Mouse (Mus musculus) ovary, postnatal 10 days (tissue): ENCODE data around the gene Kdm4a.

Experiments
- DNase-seq: peaks from one replicate; pipeline ENCODE4 v3.0.0; 2022; ENCODE audit warnings: low spot score

Kdm4a gene

DNA sequence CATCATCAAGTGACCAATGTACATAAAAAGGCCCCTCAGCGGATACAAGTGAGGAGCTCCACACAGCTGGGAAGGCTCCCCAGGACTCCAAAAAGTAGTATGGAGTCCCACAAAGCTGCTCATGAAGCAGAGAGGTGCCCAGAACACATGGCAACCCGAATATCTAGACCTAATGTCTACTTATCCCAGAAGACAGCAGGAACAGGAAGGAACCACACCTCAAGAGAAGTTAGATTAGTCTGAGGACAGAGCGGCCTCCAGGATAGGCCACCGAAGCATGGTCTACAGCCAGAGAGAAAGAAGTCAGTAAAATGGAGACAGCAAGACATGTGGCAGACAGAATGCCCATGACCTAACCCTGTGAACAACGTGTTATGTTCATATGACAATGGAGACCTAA lies 25.0 kb downstream of the Kdm4a start:
- no peak for DNase-seq

GRCm38 (mm10) chr4:118152020-118152785 lies 27.6 kb downstream of the Kdm4a start:
- no peak for DNase-seq

DNA sequence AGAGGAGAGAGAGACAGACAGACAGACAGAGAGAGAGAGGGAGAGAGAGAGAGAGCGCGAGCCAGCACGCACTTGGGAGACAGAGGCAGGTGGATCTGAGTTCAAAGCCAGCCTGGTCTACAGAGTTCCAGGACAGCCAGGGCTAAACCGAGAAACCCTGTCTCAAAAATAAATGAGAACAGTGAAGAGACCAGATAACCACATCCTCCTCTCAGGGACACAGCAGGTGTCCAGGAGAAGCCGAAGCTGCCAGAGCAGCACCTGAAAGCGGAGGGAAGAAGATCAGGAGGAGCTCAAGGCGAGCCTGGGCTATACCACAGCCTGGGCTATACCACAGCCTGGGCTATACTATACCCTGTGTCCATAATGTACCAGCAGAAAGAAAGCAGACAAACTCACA lies 29.0 kb downstream of the Kdm4a start:
- no peak for DNase-seq

DNA sequence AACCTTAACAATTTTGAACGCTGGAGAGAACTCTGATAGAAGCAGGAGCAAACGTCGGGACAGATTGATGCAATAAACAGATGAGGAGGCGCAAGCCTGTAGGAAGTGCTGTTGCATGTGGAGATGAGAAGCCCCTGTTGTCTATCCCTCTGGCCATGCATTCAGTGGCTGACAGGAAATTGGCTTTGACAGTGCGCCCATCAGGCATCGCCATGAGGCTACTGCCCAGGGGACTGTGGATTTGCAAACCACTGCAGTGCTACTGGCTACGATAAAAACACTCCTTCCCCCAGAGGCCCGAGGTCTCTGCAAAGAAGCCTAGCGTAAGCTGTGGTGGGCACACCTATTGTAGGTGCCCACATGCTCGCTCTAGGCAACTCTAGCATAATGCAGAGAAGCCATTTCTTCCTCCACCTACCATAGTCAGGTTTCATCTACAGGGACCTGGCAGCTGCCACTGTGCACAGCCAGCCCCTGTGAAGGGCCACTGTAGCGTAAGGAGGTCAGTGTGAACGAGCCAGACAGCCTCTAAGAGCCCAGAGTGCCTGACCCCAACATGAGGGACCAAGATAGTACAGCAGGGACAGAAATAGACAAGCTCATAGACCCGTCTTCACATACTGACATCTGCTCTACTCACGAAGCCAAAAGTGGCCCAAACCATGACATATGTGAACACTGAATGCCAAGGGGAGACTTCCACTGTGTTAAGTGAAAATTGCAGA lies 29.7 kb downstream of the Kdm4a start:
- no peak for DNase-seq

GRCm38 (mm10) chr4:118149055-118149576 lies 30.7 kb downstream of the Kdm4a start:
- no peak for DNase-seq

- no peak for DNase-seq
Measured at GRCm38 (mm10) chr4:118148317-118148687, 31.5 kb downstream of the Kdm4a start.

DNA sequence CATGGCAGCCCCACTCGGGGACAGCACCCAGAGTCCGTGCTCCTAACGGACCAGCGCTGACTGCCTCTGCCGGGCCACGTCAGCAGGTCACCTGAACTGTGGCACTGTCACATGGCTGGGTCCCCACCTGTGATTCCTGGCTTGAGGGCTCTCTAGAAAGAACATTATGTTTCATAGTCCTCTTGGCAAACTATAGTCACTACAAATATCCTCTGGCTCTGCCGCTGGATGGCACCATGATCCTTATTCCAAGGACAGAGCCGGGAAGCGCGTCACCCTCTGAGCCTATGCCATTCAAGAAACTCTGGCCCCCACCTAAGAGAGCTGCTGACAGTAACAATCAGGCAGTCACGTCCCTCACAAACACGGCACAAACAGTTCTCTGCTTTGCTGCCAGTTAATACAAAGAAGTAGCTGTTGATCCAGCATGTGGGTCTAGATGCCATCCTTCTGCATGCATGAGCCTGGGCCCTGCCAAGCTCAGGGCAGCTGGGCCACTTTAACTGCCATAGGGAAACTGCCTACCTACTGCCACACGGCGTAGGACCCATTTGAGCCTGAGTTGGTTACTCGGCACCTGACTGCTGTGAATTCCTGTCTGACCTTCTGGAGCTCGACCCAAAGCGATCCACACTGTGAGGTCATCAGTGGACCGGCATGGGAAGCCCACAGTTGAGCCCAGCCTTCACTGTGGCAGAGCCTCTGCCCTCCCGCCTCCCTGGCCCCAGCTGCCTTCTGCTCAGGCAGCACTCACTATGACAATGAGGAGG lies 32.1 kb downstream of the Kdm4a start:
- no peak for DNase-seq

- DNase-seq = no peak
Measured at GRCm38 (mm10) chr4:118147090-118147489, 32.8 kb downstream of the Kdm4a start.

DNA sequence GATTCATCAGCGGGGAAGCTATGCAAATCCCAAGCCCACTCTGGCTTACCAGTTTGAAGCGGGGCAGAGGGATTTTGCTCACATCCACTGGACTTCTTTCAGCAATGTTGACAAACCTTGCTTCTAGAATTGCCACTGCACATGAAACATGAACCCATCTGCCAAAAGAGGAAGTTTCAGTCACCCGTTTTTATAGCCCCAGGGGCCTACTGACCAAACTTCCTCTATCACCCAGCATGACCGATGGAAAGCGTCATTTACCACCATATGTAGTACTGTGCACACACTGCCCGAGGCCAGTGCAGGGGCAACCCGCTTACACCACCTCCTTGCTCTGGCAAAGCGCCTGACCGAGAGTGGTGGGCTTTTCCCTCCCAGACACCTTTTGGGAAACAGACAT lies 35.5 kb downstream of the Kdm4a start:
- no peak for DNase-seq

GRCm38 (mm10) chr4:118143679-118144078 lies 36.2 kb downstream of the Kdm4a start:
- no peak for DNase-seq

DNA sequence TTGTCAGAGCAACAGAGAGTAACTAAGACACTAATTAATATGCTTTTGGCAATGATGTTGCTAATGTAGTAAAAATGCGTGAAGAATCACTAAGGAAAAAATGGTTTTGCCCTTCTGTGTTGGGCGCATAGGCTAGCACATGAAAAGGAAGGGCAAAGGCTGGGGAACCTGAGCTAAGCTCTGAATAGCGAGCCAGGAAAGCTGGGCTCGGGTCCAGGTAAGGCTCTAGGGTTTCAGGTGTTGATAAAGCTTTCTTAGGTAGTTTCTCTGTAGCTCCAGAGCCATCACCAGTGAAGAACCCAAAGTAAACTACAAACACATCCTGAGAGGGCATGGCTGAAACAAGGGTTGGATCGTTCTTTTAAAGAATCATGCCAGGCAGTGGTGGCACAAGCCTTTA lies 38.3 kb downstream of the Kdm4a start:
- DNase-seq = no peak

GRCm38 (mm10) chr4:118138891-118139290 lies 41.0 kb downstream of the Kdm4a start:
- DNase-seq = no peak

DNA sequence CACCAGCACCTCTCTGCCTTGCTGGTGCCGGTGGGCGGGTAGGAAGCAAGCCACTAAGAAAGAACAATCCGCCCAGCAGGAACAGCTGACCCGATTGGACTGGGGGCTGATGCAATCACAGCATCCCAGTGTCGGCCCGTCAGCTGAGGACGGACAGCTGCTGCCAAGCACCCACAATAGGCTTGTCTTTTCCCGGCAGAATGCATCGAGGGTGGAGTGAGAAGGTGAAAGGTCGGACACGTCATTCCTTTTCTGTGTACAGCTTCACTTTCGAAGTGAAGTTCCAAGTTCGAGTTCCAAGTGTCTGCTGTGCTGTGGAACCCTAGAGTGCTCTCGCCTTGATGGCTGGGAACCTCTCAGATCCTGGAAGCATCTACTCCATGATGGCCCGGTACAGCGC lies 42.0 kb downstream of the Kdm4a start:
- no peak for DNase-seq

GRCm38 (mm10) chr4:118137311-118137710 lies 42.5 kb downstream of the Kdm4a start:
- no peak for DNase-seq

DNA sequence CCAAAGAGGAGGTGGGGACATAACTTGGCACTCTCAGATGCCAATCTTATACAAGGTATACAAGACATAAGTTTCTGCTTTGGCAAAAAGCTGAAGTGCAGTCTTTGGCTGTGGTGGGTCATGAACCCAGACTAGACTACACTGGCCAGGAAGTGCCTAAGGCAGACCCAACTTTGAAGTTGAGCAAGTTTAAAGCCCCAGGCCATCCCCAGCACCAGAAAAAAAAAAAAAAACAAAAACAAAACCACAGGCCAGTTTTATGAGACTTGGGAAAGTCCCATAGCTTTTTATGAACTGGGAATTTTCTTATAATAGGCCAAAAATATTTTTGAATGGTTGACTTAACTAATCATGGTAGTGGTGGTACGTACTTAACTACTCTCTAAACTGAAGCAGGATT lies 44.4 kb downstream of the Kdm4a start:
- DNase-seq = no peak

GRCm38 (mm10) chr4:118134485-118135365 lies 45.1 kb downstream of the Kdm4a start, which contains the start of gene St3gal3:
TSS of gene St3gal3 (minus strand) at chr4:118134914.
- DNase-seq = peak; percentile 99

GRCm38 (mm10) chr4:118131329-118131728 lies 48.5 kb downstream of the Kdm4a start:
- DNase-seq = no peak

GRCm38 (mm10) chr4:118123030-118123704 lies 56.7 kb downstream of the Kdm4a start:
- DNase-seq = no peak

DNA sequence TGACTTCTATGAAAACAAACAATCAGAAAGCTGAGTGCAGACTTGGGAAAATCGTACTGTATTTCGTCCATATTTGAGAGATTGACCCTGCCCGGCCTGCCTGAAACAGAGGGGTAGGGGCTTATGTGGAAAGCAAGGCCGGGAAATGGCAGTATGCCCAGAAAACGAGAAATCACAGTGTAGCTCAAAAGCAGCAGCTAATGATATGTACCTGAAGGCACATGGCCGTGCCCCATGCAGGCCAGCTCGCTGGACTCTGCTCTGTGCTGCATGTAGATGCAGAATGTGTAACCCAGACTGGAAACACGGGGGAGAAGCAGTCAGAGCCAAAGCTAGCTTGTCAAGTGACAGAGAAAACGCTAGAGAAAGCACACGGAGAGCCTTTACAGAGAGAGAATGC lies 57.8 kb downstream of the Kdm4a start:
- no peak for DNase-seq

- DNase-seq = no peak
Measured at GRCm38 (mm10) chr4:118117565-118117964, 62.3 kb downstream of the Kdm4a start.

GRCm38 (mm10) chr4:118116098-118116497 lies 63.7 kb downstream of the Kdm4a start:
- no peak for DNase-seq
